Mouse (Mus musculus): ENCODE results near the gene Rac3.
"Not testable (repeated sequence)": the region's sequence is repeated elsewhere in the genome, so short reads cannot be mapped to it uniquely, and the experiment has no call there.

Rac3 gene

DNA sequence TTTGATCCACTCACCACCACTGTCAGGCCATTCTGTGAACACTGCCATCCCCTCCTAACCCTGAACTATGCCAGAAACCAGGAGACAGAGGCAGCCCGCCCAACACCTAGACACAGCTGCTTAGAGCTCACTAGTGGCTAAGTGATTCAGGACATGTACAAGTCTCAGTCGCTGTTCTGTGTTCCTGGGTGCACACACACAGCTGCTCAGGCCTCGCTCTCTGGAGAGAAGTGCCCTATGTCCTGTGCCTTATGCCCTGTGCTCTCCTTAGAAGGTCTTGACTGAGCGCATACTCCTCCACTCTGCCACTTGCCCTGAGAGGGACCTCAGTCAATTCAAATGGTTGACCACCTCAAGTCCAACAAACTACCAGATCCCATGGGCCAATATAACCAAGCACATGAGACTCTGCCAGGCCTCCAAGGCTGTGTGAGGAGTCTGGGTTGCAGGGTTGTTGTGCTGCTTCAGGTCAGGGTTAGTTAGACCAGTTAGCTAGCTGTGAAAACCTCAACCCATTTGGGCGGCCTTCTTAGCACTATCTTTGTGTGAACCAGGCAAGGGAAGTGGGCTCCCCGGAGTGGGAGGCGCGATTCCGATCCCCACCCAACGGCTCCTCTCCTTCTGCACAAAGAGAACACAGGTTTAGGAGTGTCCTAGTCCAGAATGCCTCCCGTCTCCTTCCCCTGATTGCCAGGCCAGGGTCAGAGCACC, 7.4 kb downstream of the Rac3 start:
- no peak for DNase-seq (ENCODE audit: low spot score)

- not testable (repeated sequence) for DNase-seq (ENCODE audit: low spot score)
These were observed 8.3 kb downstream of the Rac3 start for GRCm38 (mm10) chr11:120729432-120730050.

GRCm38 (mm10) chr11:120730331-120730870, 9.1 kb downstream of the Rac3 start:
- DNase-seq (ENCODE audit: low spot score), result no peak

- DNase-seq (ENCODE audit: low spot score), result no peak
These were observed 10.1 kb downstream of the Rac3 start for GRCm38 (mm10) chr11:120731395-120731794.

GRCm38 (mm10) chr11:120731858-120732680, 10.8 kb downstream of the Rac3 start, which contains the start of gene Cbr2:
Cbr2 (minus strand) TSS chr11:120732114.
- DNase-seq (ENCODE audit: low spot score), result no peak

- DNase-seq (ENCODE audit: low spot score), result no peak
These were observed 12.3 kb downstream of the Rac3 start for GRCm38 (mm10) chr11:120733521-120733920.

GRCm38 (mm10) chr11:120736424-120736823, 15.2 kb downstream of the Rac3 start:
- DNase-seq (ENCODE audit: low spot score), result no peak

GRCm38 (mm10) chr11:120740981-120741380, 19.7 kb downstream of the Rac3 start:
- DNase-seq (ENCODE audit: low spot score), result no peak

DNA sequence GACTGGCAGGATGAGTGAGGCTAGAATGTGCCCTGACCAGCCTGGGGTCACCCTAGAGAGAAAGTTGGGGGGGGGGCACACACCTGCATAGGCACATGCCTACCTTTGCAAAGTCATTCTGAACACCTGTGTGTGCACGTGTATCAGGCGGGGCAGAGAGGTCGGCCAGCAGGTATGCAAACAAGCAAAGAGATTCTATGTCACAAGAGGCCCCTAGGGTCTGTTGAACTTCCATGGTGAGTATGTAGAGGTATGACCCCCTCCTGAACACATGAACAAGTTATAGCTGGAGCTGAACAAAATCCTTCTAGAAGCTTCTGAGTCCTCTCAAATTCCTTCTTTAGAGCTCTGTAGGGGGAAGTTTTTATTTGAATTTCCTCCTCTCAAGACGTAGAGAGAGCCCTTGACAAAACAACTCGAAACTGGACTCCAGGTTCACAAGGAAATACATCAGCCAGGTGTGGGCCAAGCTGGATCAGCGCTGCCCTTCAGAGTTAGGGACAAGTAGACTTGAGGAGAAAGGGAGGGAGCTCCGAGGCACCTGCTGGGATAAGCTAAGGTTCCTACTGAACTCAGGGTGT, 22.9 kb downstream of the Rac3 start:
- DNase-seq (ENCODE audit: low spot score), result no peak

DNA sequence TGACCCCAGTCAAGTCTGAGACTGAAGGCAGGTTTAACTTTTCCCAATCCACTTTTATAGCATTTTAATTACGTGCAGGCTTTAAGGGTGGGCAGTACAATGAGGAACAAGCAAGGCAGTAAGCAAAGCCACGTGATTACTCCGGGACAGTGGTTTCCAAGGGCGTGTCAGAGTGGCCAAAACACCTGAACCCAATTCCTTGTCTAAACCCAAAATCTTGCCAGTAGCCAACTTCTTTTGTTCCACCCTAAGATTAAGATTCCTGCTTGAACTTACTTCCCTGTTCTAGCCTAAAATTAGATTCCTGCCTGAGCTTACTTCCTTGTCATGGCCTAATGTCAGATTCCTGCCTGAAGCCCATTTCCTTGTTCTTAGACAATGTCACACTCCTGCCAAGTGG, 26.7 kb downstream of the Rac3 start:
- DNase-seq (ENCODE audit: low spot score), result no peak

DNA sequence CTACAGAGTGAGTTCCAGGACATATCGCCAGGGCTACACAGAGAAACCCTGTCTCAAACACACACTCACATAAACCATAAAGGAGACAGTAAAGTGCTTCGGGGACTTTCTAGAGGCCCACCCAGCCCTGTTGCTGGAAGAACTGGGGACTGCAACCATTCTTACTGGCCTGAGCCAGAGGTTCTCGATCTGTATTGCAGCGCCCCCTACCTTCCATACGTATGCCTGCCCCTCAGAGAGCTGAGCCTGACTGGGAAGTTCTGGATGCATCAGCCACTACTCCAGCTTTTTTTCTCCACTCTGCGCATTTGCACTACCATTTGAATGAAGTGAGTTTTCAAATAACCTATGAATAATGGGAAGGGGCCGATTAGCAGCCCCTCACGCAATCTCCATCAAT, 28.2 kb downstream of the Rac3 start:
- no peak for DNase-seq (ENCODE audit: low spot score)

DNA sequence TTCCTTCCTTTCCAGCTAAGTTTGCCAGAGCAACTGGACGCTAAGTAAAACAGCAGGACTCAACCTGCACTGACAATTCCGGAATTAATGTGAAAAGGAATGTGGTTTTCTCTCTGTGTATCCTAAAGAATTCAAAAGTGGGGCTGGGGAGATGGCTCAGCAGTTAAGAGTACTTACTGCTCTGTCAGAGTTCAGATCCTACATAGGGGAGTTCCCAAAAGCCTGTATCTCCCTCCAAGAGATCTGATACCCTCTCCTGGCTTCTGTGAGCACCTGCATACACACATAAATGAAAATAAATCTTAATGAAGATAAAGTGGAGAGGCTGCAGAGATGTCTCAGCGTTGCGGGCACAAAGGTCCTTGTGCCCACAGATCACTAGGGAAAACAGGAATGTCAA, 30.3 kb downstream of the Rac3 start:
- DNase-seq (ENCODE audit: low spot score), result no peak

DNA sequence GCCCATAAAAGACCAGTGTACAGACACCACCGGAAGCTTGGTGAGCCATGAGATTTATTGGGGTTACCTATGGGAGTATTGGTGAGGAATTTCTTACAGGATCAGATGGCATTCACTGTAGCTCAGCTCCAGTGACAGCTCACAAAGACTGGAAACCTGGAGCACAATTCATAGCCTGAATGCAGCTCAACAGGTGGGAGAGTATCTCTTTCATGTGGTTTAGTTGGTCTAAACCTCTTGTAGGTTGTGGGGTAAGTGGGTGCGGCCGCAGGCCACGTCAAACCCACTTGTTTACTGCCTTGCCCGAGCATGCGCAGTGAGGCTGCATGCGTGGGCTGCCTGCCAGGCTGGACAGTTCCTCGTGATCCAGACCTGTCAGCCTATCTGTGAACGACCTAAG, 39.0 kb downstream of the Rac3 start:
- no peak for DNase-seq (ENCODE audit: low spot score)

- no peak for DNase-seq (ENCODE audit: low spot score)
These were observed 40.8 kb downstream of the Rac3 start for GRCm38 (mm10) chr11:120761811-120762671.

GRCm38 (mm10) chr11:120762672-120763041, 41.4 kb downstream of the Rac3 start, which contains the start of gene Hmga1b:
Hmga1b (plus strand) TSS chr11:120762794.
- not testable (repeated sequence) for DNase-seq (ENCODE audit: low spot score)

DNA sequence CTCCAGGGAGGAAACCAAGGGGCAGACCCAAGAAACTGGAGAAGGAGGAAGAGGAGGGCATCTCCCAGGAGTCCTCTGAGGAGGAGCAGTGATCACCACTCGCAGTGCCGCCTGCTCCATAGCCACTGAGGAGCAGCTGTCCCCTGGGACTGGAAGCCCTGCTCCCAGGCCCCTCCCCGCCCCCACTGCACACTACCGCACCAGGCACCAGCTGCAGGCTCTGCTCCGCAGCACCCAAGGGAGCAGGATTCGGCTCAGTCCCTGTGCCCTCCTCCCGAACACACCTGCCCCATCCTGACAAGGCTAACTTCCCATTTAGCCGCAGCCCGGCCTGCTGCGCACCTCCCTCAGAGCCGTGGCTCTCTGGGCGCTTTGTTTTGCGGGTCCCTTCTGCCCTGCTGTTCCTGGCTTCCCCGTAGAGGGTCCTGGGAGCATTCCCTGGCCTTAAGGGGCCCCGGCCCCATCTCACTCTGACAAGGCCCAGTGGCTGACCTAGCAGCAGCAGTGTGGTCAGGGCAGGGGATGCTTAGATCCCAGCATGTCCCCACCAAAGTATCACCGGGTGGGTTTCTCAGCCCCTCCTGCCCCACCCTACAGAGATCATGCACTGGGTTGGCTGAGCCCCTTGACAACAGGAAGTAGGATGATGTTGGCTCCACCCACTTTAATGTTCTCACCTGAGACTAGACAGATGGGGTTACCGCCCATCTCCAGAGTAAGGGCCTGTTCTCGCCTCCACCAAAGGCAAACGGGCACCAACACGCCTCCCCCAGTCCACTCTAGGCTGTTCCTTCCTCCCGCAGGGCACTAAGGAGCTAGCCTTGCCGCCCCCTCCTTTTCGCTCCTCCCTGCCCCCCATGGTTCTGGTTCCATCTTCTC, 42.1 kb downstream of the Rac3 start:
- DNase-seq (ENCODE audit: low spot score), result not testable (repeated sequence)

GRCm38 (mm10) chr11:120767023-120767422, 45.8 kb downstream of the Rac3 start:
- not testable (repeated sequence) for DNase-seq (ENCODE audit: low spot score)

GRCm38 (mm10) chr11:120768206-120768605, 46.9 kb downstream of the Rac3 start:
- DNase-seq (ENCODE audit: low spot score), result no peak

GRCm38 (mm10) chr11:120772749-120773148, 51.5 kb downstream of the Rac3 start:
- DNase-seq (ENCODE audit: low spot score), result no peak

All from layer of hippocampus, adult 11-12 months (tissue).